Mouse (Mus musculus) heart, adult 9 months (tissue): ENCODE results near the gene Hsd17b12.

ENCODE experiments used
- DNase-seq, 2 experiments: peaks; one replicate each; pipeline ENCODE4 v3.0.0; 2022; ENCODE audit warnings: low spot score in 2 of 2

Hsd17b12 gene

GRCm38 (mm10) chr2:94010335-94011291 is 147.2 kb downstream of the Hsd17b12 start, which contains the start of gene Alkbh3:
Alkbh3 (minus strand) TSS chr2:94010807.
- DNase-seq: peak; percentile 88 to 91

GRCm38 (mm10) chr2:94002331-94002730 is 155.4 kb downstream of the Hsd17b12 start:
- peak; percentile 34 to 77 for DNase-seq

- no peak for DNase-seq
Observed at GRCm38 (mm10) chr2:94001918-94002317, 155.8 kb downstream of the Hsd17b12 start.

- no peak for DNase-seq
Observed at GRCm38 (mm10) chr2:94001411-94001810, 156.4 kb downstream of the Hsd17b12 start.

GRCm38 (mm10) chr2:93996254-93996653 is 161.5 kb downstream of the Hsd17b12 start, which contains the start of gene Gm27027:
Gm27027 (minus strand) TSS chr2:93996354.
- DNase-seq: no peak

- DNase-seq: no peak
Observed at GRCm38 (mm10) chr2:93992810-93993209, 165.0 kb downstream of the Hsd17b12 start.

GRCm38 (mm10) chr2:93992259-93992658 is 165.5 kb downstream of the Hsd17b12 start:
- peak; percentile 44 to 54 for DNase-seq

GRCm38 (mm10) chr2:93991336-93991735 is 166.4 kb downstream of the Hsd17b12 start:
- DNase-seq: no peak

GRCm38 (mm10) chr2:93988440-93988839 is 169.3 kb downstream of the Hsd17b12 start:
- DNase-seq: no peak
